Mouse (Mus musculus) G1E (cell line): ENCODE measurements around the gene Zfp750.

Experiments used
- CTCF ChIP-seq: IDR thresholded peaks from 2 replicates; pipeline ENCODE4 v1.5.1; 2012; ENCODE audit warnings: low read depth, low read length, inconsistent platforms, mixed read lengths
- GATA1 ChIP-seq: IDR thresholded peaks from 2 replicates; pipeline ENCODE4 v1.6.1; 2012; ENCODE audit warnings: borderline replicate concordance, low read length, inconsistent platforms, mixed read lengths
- GATA2 ChIP-seq: IDR thresholded peaks from 2 replicates; pipeline ENCODE4 v1.6.1; 2012; ENCODE audit warnings: low read depth, low read length, inconsistent platforms, borderline replicate concordance

DNA sequence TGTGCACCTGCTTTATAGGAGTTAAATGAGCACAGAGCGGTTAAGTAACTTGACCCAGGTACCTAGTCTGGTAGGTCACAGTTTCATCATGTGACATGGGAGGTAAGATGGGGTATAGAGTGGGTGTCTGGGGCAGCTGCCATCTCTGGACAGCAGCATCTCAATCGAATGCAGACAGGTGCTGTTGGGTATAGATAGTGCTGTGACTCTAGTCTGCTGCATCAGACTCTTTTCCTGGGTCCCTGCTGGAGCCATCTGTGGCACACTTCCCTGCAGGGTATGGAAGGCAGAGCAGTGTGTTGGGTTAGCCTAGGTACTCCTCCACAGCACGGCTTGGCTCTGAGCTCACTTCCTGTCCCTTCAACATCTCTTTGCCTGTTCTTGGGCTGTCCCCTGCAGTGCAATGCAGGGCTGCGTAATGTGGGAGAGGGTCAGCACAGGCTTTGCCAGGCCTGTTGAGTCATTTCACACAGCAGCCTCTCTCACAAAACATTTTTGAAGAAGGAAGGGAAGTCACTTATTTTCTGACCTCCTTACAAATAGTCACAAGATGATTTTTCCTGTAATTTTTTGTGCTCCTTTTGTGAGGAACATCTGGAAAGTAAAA, 3.1 kb upstream of the Zfp750 start:
- no peak for TF ChIP-seq CTCF
- no peak for TF ChIP-seq GATA2
- TF ChIP-seq GATA1: no peak
